Mouse (Mus musculus) spleen, adult 2 months (tissue): ENCODE measurements around the gene Grik5.

ENCODE experiments used
- CTCF ChIP-seq: fragments of 200-500 bp; IDR thresholded peaks from 2 replicates; pipeline ENCODE4 v1.5.1; 2011; ENCODE audit warnings: mild to moderate bottlenecking, inconsistent platforms; ENCODE audit not compliant: insufficient read depth, insufficient read length, insufficient replicate concordance; ENCODE audit errors: extremely low read depth
- POLR2A ChIP-seq: fragments of 200-500 bp; IDR thresholded peaks from 2 replicates; pipeline ENCODE4 v1.6.1; 2011; ENCODE audit warnings: low read depth, low read length, inconsistent platforms

DNA sequence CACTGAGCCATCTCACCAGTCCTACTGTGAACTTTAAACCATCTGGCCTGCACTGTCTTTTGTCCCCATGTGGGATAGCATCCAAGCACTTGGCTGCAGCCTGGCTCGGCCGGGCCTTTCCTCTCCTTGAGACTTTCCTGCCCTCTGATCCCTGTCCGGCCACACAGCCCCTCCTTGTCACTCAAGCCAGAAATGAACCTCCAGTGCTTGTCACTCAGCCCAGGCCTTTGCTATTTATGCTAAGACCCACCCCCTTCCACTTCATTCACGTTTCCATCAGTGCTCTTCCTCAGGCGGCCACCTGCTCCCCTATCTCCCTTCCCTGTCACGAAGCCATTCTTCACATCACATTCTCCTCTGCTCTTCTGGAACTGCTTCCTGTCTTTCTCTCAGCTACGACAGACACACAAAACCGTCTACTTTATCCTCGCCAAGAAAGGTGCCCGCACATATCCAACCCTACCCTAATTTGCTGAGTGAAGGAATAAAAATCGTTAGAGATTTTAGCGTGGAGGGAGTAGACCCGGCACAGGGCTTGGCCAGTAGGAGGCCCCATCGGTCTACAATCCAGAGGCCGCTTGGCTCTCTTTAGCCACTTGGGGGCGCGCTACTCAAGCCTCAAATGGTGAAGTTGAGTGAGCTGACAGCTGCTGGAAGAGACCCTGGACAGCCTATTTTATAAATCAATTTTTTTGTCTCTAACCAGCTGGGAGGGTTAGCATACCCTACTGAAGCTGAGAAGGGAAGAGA lies 33.4 kb upstream of the Grik5 start:
- no peak for TF ChIP-seq POLR2A
- peak; percentile 100 for TF ChIP-seq CTCF
